Mouse (Mus musculus): Measurements from ENCODE around the gene Ube2e3. TPM values are rescaled to one million over a fixed set of nuclear protein-coding genes. Genes with fewer than 3 reads are reported as not detected.

Ube2e3 gene
- 224 and 231 TPM in 2 replicates for polyA plus RNA-seq (2015; fragmentation: Nextera tagmentation; extraction: Ambion mirVana)

- H3K9me3 ChIP-seq = no peaks in the 10 kb centered on the region
- peak within 1 kb of the TSS; percentile 75 for H3K4me3 ChIP-seq
- H3K9ac ChIP-seq = peak within 1 kb of the TSS; percentile 96
- WGBS = 13% methylated on average over 13 of the region's 14 CpGs
- peak within 1 kb of the TSS; percentile 70 for H3K4me2 ChIP-seq (replicated peaks)
- H3K27ac ChIP-seq = peak within 1 kb of the TSS; percentile 99
- peaks cover 29% of the 10 kb centered on the region for H3K4me1 ChIP-seq
- no peak for ATAC-seq (ENCODE audit: low FRiP score, low read depth)
- peaks cover 6% of the 10 kb centered on the region for H3K36me3 ChIP-seq
- no peaks in the 10 kb centered on the region for H3K27me3 ChIP-seq
Measured at GRCm38 (mm10) chr2:78867726-78868510, at the start of gene Ube2e3. Ube2e3 (plus strand) TSS chr2:78868124.

DNA sequence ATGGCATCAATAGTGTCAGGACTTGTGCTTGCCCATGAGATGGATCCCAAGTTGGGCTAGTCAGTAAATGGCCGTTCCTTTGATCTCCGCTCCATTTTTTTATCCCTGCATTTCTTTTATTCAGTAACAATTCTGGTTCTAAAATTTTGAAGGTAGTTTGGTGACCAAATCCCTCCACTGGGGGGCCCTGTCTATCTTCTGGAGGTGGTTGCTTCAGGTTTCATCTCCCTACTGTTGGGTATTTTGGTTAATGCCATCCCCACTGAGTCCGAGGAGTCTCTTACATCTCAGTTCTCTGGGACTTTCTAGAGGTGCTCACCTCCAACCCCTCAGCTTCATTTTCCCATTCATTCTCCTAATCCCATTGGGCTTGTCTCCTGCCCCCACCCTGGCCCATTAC, 38.0 kb upstream of the Ube2e3 start:
- Histone ChIP-seq H3K4me3 (no peak overlapping the region), H3K27ac (no peak overlapping the region), H3K4me1 (no peaks in the 10 kb centered on the region), H3K27me3 (no peaks in the 10 kb centered on the region), H3K9ac (no peak overlapping the region), H3K4me2 (replicated peaks) (no peak overlapping the region), H3K9me3 (no peaks in the 10 kb centered on the region), H3K36me3 (no peaks in the 10 kb centered on the region)
- ATAC-seq (ENCODE audit: low FRiP score, low read depth) = no peak
- 92% methylated on average over 3 of the region's 3 CpGs for WGBS

- no peak for ATAC-seq (ENCODE audit: low FRiP score, low read depth)
- Histone ChIP-seq H3K9me3 (no peaks in the 10 kb centered on the region), H3K27ac (no peak overlapping the region)
Measured at GRCm38 (mm10) chr2:78841494-78842224, 26.3 kb upstream of the Ube2e3 start.

GRCm38 (mm10) chr2:78844365-78844764, 23.6 kb upstream of the Ube2e3 start:
- WGBS = 82% methylated on average over 5 of the region's 5 CpGs
- Histone ChIP-seq H3K36me3 (no peaks in the 10 kb centered on the region), H3K4me3 (no peak overlapping the region), H3K27ac (no peak overlapping the region), H3K4me2 (replicated peaks) (no peak overlapping the region), H3K27me3 (no peaks in the 10 kb centered on the region), H3K9ac (no peak overlapping the region), H3K4me1 (no peaks in the 10 kb centered on the region), H3K9me3 (no peaks in the 10 kb centered on the region)
- ATAC-seq (ENCODE audit: low FRiP score, low read depth) = no peak

More at GRCm38 (mm10) chr2:78841494-78842224, 26.3 kb upstream of the Ube2e3 start:
- no peaks in the 10 kb centered on the region for H3K36me3 ChIP-seq
- no peak overlapping the region for H3K4me2 ChIP-seq (replicated peaks)
- no peak overlapping the region for H3K4me3 ChIP-seq
- 80% methylated on average over 7 of the region's 7 CpGs for WGBS
- no peaks in the 10 kb centered on the region for H3K4me1 ChIP-seq
- no peak overlapping the region for H3K9ac ChIP-seq
- no peaks in the 10 kb centered on the region for H3K27me3 ChIP-seq

- Histone ChIP-seq H3K4me2 (replicated peaks) (no peak overlapping the region), H3K27ac (no peak overlapping the region), H3K4me1 (no peaks in the 10 kb centered on the region), H3K9ac (no peak overlapping the region), H3K27me3 (no peaks in the 10 kb centered on the region), H3K36me3 (no peaks in the 10 kb centered on the region), H3K9me3 (no peaks in the 10 kb centered on the region), H3K4me3 (no peak overlapping the region)
- WGBS = 88% methylated on average over 12 of the region's 12 CpGs
- no peak for ATAC-seq (ENCODE audit: low FRiP score, low read depth)
Measured at GRCm38 (mm10) chr2:78845274-78845673, 22.6 kb upstream of the Ube2e3 start.

GRCm38 (mm10) chr2:78845717-78846116, 22.2 kb upstream of the Ube2e3 start:
- Histone ChIP-seq H3K27ac (no peak overlapping the region), H3K4me1 (no peaks in the 10 kb centered on the region), H3K27me3 (no peaks in the 10 kb centered on the region), H3K4me2 (replicated peaks) (no peak overlapping the region), H3K4me3 (no peak overlapping the region), H3K9me3 (no peaks in the 10 kb centered on the region), H3K9ac (no peak overlapping the region), H3K36me3 (no peaks in the 10 kb centered on the region)
- WGBS = 71% methylated on average over 10 of the region's 10 CpGs
- no peak for ATAC-seq (ENCODE audit: low FRiP score, low read depth)

DNA sequence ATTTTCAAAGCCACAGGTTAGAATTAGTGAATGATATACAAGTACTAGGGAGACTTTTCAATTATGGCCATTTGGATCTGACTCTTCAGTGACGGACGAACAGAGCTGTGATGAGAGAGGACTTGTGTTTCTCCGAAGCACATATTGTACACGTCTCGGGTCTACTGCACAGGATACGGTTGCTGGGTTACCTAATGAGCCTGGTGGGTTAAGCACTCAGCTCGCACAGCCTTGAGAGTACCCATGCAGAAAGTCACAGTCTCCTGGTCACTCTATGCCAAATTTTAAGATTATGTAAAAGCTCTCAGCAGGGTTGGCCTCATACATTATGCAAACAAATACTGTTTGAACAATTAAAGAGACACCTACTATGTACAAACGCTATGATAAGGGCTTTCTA, 13.6 kb upstream of the Ube2e3 start:
- H3K9me3 ChIP-seq = no peaks in the 10 kb centered on the region
- H3K4me3 ChIP-seq = no peak overlapping the region
- H3K27ac ChIP-seq = no peak overlapping the region
- no peak overlapping the region for H3K4me2 ChIP-seq (replicated peaks)
- 0 out of 2 replicates have a peak, but pooled peaks cover 3% of the 10 kb centered on the region for H3K4me1 ChIP-seq
- no peak for ATAC-seq (ENCODE audit: low FRiP score, low read depth)
- no peaks in the 10 kb centered on the region for H3K36me3 ChIP-seq
- H3K9ac ChIP-seq = no peak overlapping the region
- whole genome bisulfite sequencing = 86% methylated on average over 8 of the region's 8 CpGs
- no peaks in the 10 kb centered on the region for H3K27me3 ChIP-seq

GRCm38 (mm10) chr2:78858628-78859027, 9.3 kb upstream of the Ube2e3 start:
- no peak overlapping the region for H3K4me3 ChIP-seq
- no peaks in the 10 kb centered on the region for H3K36me3 ChIP-seq
- 0 out of 2 replicates have a peak, but pooled peaks cover 3% of the 10 kb centered on the region for H3K4me1 ChIP-seq
- WGBS = 74% methylated on average over 6 of the region's 6 CpGs
- no peak overlapping the region for H3K4me2 ChIP-seq (replicated peaks)
- no peaks in the 10 kb centered on the region for H3K27me3 ChIP-seq
- no peak overlapping the region for H3K9ac ChIP-seq
- no peaks in the 10 kb centered on the region for H3K9me3 ChIP-seq
- H3K27ac ChIP-seq = no peak overlapping the region
- no peak for ATAC-seq (ENCODE audit: low FRiP score, low read depth)

DNA sequence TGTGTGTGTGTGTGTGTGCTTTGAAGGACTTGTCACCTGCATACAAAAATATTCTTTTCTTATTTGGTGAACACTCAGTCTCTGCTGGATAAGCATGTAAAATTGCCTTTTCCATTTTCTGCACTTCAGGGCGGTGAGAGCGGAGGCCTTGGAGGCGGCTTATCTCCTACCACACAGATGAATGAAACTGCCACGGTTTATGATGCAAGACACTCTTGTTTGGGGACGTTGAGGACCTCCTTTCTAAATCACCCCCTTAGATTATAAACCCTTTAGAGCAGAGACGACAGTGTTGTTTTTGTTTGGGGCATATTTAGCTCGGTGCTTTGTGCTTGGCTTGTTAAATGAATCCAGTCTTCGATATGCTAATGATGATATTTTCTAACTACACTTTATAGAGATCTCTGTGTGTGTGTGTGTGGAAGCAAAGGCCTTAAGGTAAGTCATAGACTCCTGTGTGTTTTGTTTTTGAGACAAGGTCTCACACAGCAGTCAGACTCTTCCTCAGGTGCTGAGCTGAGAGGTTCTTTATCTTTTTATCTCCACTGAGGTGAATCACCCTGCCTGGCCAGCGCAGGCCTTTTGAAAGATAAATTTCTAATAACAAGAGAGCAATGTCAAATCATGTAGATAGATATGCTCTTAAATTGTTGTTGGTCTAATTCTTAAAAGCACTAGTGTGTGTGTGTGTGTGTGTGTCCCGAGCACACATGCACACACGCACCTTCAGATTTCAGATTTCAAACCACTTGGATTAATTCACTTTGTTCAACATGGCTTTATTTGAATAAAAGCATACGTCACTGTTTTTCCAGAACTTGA, 8.4 kb upstream of the Ube2e3 start:
- ATAC-seq (ENCODE audit: low FRiP score, low read depth) = no peak
- Histone ChIP-seq H3K4me3 (no peak overlapping the region), H3K9me3 (no peaks in the 10 kb centered on the region), H3K4me1 (0 out of 2 replicates have a peak, but pooled peaks cover 3% of the 10 kb centered on the region), H3K27me3 (no peaks in the 10 kb centered on the region), H3K27ac (no peak overlapping the region), H3K36me3 (no peaks in the 10 kb centered on the region), H3K4me2 (replicated peaks) (no peak overlapping the region), H3K9ac (no peak overlapping the region)
- 78% methylated on average over 12 of the region's 12 CpGs for WGBS

- no peak overlapping the region for H3K27ac ChIP-seq
- no peaks in the 10 kb centered on the region for H3K9me3 ChIP-seq
- ATAC-seq (ENCODE audit: low FRiP score, low read depth) = no peak
- H3K4me3 ChIP-seq = no peak overlapping the region
- H3K4me2 ChIP-seq (replicated peaks) = no peak overlapping the region
- H3K4me1 ChIP-seq = 0 out of 2 replicates have a peak, but pooled peaks cover 3% of the 10 kb centered on the region
- WGBS = 79% methylated on average over 3 of the region's 3 CpGs
- H3K36me3 ChIP-seq = no peaks in the 10 kb centered on the region
- no peaks in the 10 kb centered on the region for H3K27me3 ChIP-seq
- no peak overlapping the region for H3K9ac ChIP-seq
Measured at GRCm38 (mm10) chr2:78860088-78860372, 7.9 kb upstream of the Ube2e3 start.

GRCm38 (mm10) chr2:78864116-78864515, 3.8 kb upstream of the Ube2e3 start:
- Histone ChIP-seq H3K36me3 (no peaks in the 10 kb centered on the region), H3K4me2 (replicated peaks) (no peak overlapping the region), H3K27me3 (no peaks in the 10 kb centered on the region), H3K4me1 (peaks cover 4% of the 10 kb centered on the region; the same call in 1 of the 2 replicates), H3K9me3 (no peaks in the 10 kb centered on the region), H3K4me3 (no peak overlapping the region), H3K27ac (no peak overlapping the region), H3K9ac (no peak overlapping the region)
- 90% methylated on average over 3 of the region's 3 CpGs for WGBS
- ATAC-seq (ENCODE audit: low FRiP score, low read depth) = no peak

- H3K9ac ChIP-seq = no peak overlapping the region
- H3K4me3 ChIP-seq = no peak overlapping the region
- H3K4me2 ChIP-seq (replicated peaks) = no peak overlapping the region
- H3K9me3 ChIP-seq = no peaks in the 10 kb centered on the region
- no peaks in the 10 kb centered on the region for H3K27me3 ChIP-seq
- ATAC-seq (ENCODE audit: low FRiP score, low read depth) = no peak
- no peaks in the 10 kb centered on the region for H3K36me3 ChIP-seq
- WGBS = 61% methylated on average over 5 of the region's 5 CpGs
- no peak overlapping the region for H3K27ac ChIP-seq
- H3K4me1 ChIP-seq = peaks cover 4% of the 10 kb centered on the region; the same call in 1 of the 2 replicates
Measured at GRCm38 (mm10) chr2:78864866-78865265, 3.1 kb upstream of the Ube2e3 start.
